Mouse (Mus musculus) T-cell, adult 2 months (primary cell): ENCODE data around the gene Ikzf5.
"Not testable (repeated sequence)": the region's sequence is repeated elsewhere in the genome, so short reads cannot be mapped to it uniquely, and the experiment has no call there.

Experiments
- DNase-seq: peaks from one replicate; pipeline ENCODE4 v3.0.0; 2022; ENCODE audit warnings: low spot score

The Ikzf5 gene

GRCm38 (mm10) chr7:131410416-131411058, at the start of gene Ikzf5, which contains the start of gene Acadsb:
Ikzf5 (minus strand) TSS chr7:131410521.
Acadsb (plus strand) TSS chr7:131410601.
- peak; percentile 99 for DNase-seq

- DNase-seq, result no peak
These were observed 46.4 kb upstream of the Ikzf5 start for GRCm38 (mm10) chr7:131456714-131457113.

DNA sequence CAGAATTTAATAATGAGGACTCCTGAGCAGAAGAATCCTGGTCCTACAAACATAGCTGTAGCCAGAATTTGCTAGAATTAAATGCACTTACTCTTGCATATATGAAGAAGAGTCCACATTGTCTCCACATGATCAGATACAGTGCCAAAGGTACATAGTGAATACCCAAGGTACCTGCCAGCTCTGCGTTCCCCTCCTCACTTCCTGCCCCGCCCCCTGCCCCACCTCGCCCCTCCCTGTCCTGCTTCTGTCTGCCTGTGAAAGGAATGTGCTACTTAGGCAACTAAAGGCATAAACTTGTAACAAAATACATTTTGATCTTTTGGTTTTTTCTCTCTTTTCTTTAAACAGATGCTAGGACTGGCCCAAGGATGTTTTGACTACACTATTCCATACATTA, 26.7 kb upstream of the Ikzf5 start:
- DNase-seq, result no peak

DNA sequence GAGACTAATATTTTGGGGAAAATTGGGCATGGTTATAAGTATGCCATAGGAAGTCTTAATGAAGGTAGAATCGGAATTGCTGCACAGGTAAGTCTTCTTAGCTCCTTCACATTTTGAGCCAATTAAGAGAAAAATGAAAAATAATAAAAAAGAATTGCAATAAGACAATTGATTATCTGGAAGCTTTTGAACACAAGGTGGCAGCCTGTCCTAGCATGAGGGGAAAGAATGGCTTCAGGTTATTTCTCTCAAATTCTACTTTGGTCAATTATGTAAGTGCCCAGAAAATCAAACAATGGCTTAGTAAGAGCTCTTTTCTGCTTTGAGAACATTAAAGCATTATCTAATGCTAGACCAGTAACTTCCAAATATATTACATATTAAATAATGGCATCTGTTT, 24.0 kb upstream of the Ikzf5 start:
- no peak for DNase-seq

- DNase-seq, result no peak
These were observed 21.9 kb upstream of the Ikzf5 start for GRCm38 (mm10) chr7:131432244-131432643.

DNA sequence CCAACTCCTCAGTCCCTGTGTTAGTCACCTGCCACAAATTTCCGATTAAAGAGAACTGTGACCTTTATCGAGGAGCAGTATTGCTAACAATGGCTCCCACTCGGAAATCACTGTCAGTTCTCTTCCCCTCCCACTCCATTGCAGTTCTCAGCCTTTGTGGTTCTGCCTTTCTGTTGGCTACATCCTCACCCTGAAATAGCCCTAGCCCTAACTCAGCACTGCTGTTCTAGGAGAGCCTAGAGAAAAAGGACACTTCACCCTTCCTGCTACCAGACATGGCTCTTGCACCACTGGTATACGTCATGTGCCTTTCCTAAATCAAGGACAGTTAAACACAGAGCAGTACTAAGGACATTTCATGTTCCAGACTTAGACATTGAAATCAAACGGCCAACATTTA, 17.0 kb upstream of the Ikzf5 start:
- no peak for DNase-seq

- no peak for DNase-seq
These were observed 14.6 kb upstream of the Ikzf5 start for GRCm38 (mm10) chr7:131424912-131425311.

- no peak for DNase-seq
These were observed 7.3 kb upstream of the Ikzf5 start for GRCm38 (mm10) chr7:131417605-131418004.

DNA sequence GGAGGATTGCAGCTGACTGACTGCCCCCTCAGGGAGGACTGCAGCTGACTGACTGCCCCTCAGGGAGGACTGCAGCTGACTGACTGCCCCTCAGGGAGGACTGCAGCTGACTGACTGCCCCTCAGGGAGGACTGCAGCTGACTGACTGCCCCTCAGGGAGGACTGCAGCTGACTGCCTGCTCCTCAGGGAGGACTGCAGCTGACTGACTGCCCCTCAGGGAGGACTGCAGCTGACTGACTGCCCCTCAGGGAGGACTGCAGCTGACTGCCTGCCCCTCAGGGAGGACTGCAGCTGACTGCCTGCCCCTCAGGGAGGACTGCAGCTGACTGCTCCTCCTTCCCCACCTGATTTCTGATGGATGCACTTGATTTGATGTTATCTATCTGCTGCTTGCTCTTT, 6.4 kb upstream of the Ikzf5 start:
- not testable (repeated sequence) for DNase-seq

DNA sequence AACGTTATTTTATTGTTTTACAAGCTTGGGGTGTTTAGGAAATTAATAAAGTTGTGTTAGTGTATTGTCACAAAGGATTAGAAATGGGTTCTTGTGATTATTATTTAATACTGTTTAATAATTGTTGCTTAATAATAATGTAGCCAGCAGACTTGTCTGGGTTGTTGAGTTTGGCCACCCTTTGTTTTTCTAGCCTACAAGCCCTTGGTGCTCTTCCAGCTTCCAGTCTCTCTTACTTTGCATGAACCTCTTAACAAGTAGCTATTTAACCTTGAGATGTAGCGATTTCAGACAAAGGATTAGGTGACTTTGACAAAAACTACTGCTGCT, 1.6 kb upstream of the Ikzf5 start:
- no peak for DNase-seq

DNA sequence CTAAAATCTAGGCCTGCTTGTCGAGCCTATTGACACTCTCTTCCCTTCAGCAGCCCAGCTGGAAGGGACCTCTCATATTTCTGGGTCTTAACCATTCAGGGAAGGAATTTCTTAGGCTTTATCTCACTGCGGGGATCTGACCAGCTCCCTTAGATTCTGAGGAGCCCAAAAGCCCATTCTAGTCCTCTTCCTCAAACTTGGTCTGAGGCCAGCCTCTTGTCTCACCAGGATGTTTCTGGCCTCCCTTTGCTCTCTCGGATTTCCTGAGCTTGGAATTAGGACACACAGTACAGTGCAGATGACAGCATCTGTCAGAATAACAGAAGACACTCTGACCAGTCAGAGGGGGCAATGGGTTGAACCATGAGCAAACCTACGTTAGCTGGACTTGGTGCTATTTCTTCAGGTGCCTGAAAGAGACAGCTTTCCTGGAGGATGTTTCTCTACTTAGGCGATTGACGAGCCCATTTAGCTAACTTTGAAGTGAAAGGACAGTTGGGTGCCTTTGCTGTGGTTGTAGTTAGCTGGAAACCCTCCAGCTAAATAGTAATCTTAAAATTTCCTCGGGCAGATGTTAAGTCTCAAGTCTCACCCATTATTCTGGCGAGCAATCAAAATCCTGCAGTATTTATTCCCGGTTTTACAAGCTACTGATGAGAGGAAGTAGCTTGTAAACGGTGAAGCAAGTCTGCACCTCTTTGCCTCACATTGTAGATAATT, 1.1 kb upstream of the Ikzf5 start:
- no peak for DNase-seq

DNA sequence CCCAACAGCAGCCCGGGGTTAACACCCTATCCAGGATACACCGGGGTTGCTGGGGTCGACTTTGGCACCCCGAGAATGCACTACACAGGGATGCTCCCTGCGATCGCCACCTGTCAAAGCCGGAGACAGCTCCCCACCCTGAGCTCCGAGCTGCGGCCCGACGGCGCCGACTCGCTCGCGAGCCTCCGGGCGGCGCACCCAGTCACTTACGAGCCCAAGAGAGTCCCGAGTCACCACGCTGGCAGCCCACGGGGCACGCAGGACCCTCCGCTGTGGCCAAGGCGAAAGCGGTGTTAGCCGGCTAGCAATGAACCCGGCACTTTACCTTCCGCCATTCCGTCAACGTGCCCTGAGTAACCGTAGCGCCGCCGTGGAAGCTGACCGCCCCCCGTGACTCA, 334 bp downstream of the Ikzf5 start:
- no peak for DNase-seq

- no peak for DNase-seq
These were observed 867 bp downstream of the Ikzf5 start for GRCm38 (mm10) chr7:131409321-131409987.

DNA sequence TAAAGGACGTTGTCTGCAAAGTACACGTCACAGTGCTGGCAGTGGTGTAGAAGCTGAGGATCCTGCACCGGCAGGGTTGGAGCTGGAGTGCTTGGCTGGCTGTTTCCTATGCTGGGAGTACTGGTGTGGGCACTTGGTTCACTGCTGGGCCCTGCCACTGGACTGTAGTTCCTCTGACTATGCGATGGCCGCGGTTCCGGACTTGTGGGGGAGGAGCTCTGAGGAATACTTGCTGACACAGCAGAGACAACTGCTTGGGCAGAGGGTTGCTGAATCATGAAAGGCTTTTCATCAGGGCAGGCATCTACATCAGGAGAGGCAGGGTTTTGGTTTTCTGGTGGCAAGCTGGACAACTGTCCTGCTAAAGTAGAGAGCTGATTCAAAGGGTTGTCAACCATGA, 18.6 kb downstream of the Ikzf5 start:
- not testable (repeated sequence) for DNase-seq

DNA sequence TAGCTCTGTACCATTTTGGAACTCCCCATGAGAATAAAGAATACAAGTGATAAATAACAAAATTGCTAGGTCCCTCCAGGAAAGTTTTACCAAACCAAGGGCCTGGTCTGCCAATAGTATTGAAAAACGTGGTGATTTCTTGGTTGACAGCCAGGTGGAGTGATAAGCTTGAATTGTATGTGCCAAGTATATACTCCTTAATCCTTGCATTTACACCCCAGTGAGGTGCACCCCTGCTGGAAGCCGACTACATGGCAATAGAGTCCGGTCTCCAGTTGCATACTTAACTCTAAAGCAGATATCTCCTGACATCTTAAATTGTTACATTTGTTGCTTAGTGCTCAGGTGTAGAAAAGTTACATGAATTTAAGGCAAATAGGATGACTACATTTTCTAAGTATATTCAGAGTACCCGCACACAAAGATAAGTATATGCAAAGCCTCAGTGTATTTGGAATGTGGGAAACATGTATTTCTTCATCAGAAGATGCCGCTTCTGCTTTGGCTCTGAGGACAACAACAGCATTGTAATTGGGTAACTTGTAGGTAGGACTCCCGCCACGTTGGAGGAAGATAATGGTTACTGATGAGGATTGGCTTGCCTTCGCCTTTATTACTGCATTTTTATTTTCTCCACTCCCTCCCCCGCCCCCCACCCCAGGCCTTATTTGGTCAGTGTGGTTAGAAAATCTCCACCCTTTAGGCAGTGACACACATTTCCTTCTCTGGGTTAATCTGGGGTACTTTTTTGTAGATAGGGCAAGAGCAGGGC, 38.3 kb downstream of the Ikzf5 start:
- DNase-seq, result peak; percentile 12

GRCm38 (mm10) chr7:131371470-131371860, 38.9 kb downstream of the Ikzf5 start:
- DNase-seq, result no peak

DNA sequence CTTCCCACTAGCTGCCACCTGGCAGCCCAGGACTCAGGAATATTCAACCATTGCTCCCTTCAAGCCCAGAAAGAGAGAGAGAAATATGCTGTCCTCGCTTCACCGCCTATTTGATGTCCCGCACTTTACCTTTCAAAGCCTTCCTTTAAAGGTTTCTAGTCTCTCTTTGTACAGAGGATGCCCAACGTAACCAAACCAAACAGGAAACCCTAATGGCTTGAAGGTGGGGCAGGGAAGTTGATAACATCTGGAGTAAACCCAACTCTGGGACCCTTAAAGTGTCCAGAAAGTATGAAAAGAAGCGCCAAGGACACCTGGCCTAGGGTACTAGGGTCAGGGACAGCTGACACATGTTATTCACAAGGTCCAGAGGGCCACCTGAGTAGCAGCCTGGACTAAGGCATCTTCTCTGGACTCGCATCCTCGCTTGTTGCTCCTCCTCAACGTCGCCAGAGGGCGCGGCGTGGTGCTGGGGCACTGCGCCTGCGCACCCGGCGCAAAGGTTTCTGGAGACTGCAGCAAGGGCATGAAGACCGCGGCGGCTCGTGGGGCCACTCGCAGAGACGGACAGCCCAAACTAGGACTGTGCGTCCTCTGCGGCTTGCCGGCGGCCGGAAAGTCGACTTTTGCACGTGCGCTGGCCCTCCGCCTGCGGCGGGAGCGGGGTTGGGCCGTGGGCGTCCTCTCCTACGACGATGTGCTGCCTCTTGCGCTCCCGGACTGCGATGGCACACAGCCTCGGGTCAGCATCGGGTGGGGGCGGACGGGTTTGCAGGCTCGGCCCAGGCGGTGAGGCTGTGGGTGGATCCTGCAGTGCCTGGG, 39.5 kb downstream of the Ikzf5 start, which contains the start of gene Pstk:
Gene Pstk (plus strand): TSS at position 494 of the 822 bp plus-strand sequence.
- peak; percentile 87 for DNase-seq

DNA sequence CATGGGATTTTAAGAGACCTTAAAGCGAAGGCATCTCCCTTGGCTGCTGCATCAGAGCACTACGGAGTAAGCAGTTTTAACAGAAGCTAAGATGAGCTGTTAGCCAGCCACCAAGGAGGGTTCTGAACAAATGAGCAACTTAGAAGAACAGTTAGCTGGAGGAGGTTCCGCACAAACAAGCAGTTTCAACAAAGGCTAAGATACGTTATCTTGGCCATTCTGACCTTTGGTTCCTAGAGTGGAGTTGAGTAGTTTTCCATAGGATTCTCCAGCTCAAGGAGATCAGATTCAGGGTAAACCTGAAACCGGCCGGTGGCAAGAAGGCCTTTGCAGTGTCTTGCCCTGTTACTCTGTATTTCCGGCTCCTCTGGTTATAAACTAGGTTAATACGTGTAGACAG, 46.2 kb downstream of the Ikzf5 start:
- no peak for DNase-seq

GRCm38 (mm10) chr7:131362615-131363300, 47.6 kb downstream of the Ikzf5 start, which contains the start of gene 2310057M21Rik:
2310057M21Rik (minus strand) TSS chr7:131362759.
- peak; percentile 84 for DNase-seq

- DNase-seq, result no peak
These were observed 48.1 kb downstream of the Ikzf5 start for GRCm38 (mm10) chr7:131362269-131362614.

DNA sequence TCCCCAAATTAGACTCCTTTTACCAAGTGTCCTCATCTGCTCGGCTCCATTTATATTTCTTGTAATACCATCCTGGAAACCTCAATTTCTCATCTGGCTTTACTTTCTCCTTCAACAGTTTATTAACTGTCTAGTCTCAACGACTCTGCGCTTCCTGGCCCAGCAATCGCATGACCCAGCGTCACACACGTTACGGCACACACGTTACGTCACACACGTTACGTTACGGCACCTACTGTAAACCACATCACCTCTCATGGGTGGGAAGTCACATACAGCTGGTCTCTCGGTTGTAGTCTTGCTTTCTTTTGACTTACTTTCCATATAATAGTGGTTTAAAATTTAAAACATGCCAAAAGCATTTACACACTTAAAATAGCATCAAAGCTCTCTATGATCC, 54.2 kb downstream of the Ikzf5 start:
- no peak for DNase-seq
